Mouse (Mus musculus): Measurements from ENCODE around the gene Tmem107. TPM values are rescaled to one million over a fixed set of nuclear protein-coding genes. Genes with fewer than 3 reads are reported as not detected.
A peak's percentile ranks its signal among the peaks of the same experiment; 100 is the strongest.

Tmem107 gene
- polyA plus RNA-seq, 1 experiment from 2014 or later: 28.4 TPM

DNA sequence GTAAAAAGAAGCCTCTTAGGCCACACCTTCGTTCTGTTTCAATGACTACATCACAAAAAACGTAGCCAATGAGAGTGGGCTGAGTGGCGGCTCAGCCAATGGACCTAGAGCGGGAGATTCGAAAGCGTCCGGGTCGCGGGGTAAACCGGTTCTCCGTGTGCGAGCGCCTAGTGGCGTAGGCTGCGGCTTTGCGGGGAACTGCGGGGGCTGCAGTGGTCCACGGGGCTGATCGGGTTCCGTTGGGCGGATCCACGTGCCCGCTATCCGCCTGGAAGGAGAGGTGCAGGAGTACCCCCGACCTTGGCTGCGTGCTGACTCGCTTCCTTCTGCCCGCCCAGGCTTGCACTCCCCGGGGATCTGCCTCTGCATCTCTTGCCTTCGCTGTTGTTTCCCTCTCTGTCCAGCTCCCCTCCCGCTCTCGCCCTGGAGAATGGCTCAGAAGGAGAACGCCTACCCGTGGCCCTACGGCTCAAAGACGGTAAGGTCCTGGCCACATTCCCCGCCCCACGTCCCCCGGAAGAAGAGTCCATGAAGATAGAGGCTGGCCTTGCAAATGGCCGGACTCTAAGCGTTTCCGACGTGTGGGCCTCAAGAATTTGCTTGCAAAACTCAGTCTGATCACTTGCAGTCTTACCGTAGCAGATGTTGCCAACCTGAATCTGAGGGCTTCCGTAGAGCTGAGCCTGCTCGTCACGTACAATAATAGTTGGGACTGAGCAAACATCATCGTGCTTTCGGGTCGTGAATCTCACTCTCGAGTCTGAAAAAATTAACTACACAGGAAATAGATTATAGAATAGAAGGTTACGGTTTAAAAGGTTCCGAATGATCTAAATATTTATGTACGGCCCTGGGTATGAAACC is 24.8 kb upstream of the Tmem107 start, which contains the start of gene Aurkb:
TSS of gene Aurkb (plus strand) at position 117 of the 864 bp plus-strand sequence.
- ATAC-seq (ENCODE audit: extremely low read depth, insufficient number of reproducible peaks, low FRiP score, low TSS enrichment): peak; percentile 53; the same call in 1 of the 2 replicates

DNA sequence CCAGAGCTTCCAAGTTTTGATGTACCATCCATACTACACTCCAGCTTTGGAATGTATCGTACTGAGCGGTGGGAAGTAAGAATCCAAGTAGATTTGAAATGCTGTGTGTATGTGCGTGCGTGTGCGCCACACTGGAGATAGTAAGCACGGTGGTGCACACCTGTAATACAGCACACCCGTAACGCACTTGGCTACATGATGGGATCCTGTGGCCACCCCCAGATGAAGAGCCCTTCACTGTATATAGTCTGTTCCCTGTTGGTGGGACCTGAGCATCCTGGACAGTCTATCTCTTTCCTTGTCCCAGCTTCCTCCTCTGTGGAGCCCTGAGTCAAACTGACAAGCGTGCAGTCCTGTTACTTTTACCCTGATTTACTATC is 24.2 kb upstream of the Tmem107 start:
- Histone ChIP-seq H3K27me3 (replicated peaks) (no peaks in the 10 kb centered on the region), H3K4me2 (peak overlapping the region; percentile 79), H3K9ac (peak overlapping the region; percentile 86), H3K4me3 (peak overlapping the region; percentile 67), H3K36me3 (peaks cover 40% of the 10 kb centered on the region), H3K9me3 (no peaks in the 10 kb centered on the region), H3K27ac (replicated peaks) (peak overlapping the region; percentile 93), H3K4me1 (peaks cover 30% of the 10 kb centered on the region)
- WGBS: 11% methylated on average over 9 of the region's 9 CpGs
- no peak for ATAC-seq (ENCODE audit: extremely low read depth, insufficient number of reproducible peaks, low FRiP score, low TSS enrichment)

More for the DNA sequence above, 24.8 kb upstream of the Tmem107 start, which contains the start of gene Aurkb:
- peaks cover 30% of the 10 kb centered on the region for H3K4me1 ChIP-seq
- peak within 1 kb of the TSS; percentile 93 for H3K27ac ChIP-seq (replicated peaks)
- no peaks in the 10 kb centered on the region for H3K9me3 ChIP-seq
- H3K9ac ChIP-seq: peak within 1 kb of the TSS; percentile 86
- peaks cover 34% of the 10 kb centered on the region for H3K36me3 ChIP-seq
- H3K4me3 ChIP-seq: peak within 1 kb of the TSS; percentile 67
- WGBS: under 1% methylated on average over 54 of the region's 54 CpGs
- H3K4me2 ChIP-seq: peak within 1 kb of the TSS; percentile 79
- H3K27me3 ChIP-seq (replicated peaks): no peaks in the 10 kb centered on the region

GRCm38 (mm10) chr11:69047592-69047991 is 23.0 kb upstream of the Tmem107 start:
- no peaks in the 10 kb centered on the region for H3K9me3 ChIP-seq
- H3K36me3 ChIP-seq: peaks cover 45% of the 10 kb centered on the region
- no peak overlapping the region for H3K27ac ChIP-seq (replicated peaks)
- no peaks in the 10 kb centered on the region for H3K27me3 ChIP-seq (replicated peaks)
- H3K4me1 ChIP-seq: peaks cover 30% of the 10 kb centered on the region
- H3K4me3 ChIP-seq: peak overlapping the region; percentile 67
- peak overlapping the region; percentile 79 for H3K4me2 ChIP-seq
- peak overlapping the region; percentile 48 for H3K9ac ChIP-seq
- 84% methylated on average over 12 of the region's 12 CpGs for WGBS
- no peak for ATAC-seq (ENCODE audit: extremely low read depth, insufficient number of reproducible peaks, low FRiP score, low TSS enrichment)

DNA sequence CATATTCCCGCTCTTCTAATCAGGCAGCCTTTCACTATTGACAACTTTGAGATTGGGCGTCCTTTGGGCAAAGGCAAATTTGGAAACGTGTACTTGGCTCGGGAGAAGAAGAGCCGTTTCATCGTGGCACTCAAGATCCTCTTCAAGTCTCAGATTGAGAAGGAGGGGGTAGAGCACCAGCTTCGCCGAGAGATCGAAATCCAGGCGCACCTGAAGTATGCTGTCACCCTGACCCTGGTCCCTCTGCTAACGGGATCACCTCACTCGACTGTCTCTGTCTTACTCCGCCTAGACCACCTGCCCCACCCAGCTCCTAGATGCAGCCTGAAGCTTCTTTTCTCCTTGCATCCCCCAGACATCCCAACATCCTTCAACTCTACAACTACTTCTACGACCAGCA is 22.5 kb upstream of the Tmem107 start:
- Histone ChIP-seq H3K36me3 (peaks cover 47% of the 10 kb centered on the region), H3K9ac (peak overlapping the region; percentile 29), H3K27ac (replicated peaks) (no peak overlapping the region), H3K27me3 (replicated peaks) (no peaks in the 10 kb centered on the region), H3K4me3 (no peak overlapping the region), H3K4me1 (peaks cover 30% of the 10 kb centered on the region), H3K9me3 (no peaks in the 10 kb centered on the region), H3K4me2 (no peak overlapping the region)
- 89% methylated on average over 14 of the region's 14 CpGs for WGBS
- no peak for ATAC-seq (ENCODE audit: extremely low read depth, insufficient number of reproducible peaks, low FRiP score, low TSS enrichment)

GRCm38 (mm10) chr11:69050748-69051147 is 19.9 kb upstream of the Tmem107 start:
- WGBS: 92% methylated on average over 8 of the region's 8 CpGs
- no peak overlapping the region for H3K4me2 ChIP-seq
- no peak overlapping the region for H3K4me3 ChIP-seq
- no peak overlapping the region for H3K27ac ChIP-seq (replicated peaks)
- H3K36me3 ChIP-seq: peaks cover 61% of the 10 kb centered on the region
- no peak for ATAC-seq (ENCODE audit: extremely low read depth, insufficient number of reproducible peaks, low FRiP score, low TSS enrichment)
- H3K9me3 ChIP-seq: no peaks in the 10 kb centered on the region
- H3K27me3 ChIP-seq (replicated peaks): no peaks in the 10 kb centered on the region
- no peak overlapping the region for H3K9ac ChIP-seq
- peaks cover 30% of the 10 kb centered on the region for H3K4me1 ChIP-seq

GRCm38 (mm10) chr11:69051771-69052170 is 18.8 kb upstream of the Tmem107 start:
- no peak overlapping the region for H3K27ac ChIP-seq (replicated peaks)
- WGBS: 85% methylated on average over 4 of the region's 4 CpGs
- peaks cover 24% of the 10 kb centered on the region for H3K4me1 ChIP-seq
- no peak for ATAC-seq (ENCODE audit: extremely low read depth, insufficient number of reproducible peaks, low FRiP score, low TSS enrichment)
- no peak overlapping the region for H3K4me3 ChIP-seq
- H3K9ac ChIP-seq: no peak overlapping the region
- no peaks in the 10 kb centered on the region for H3K27me3 ChIP-seq (replicated peaks)
- H3K4me2 ChIP-seq: no peak overlapping the region
- no peaks in the 10 kb centered on the region for H3K9me3 ChIP-seq
- H3K36me3 ChIP-seq: peaks cover 61% of the 10 kb centered on the region

DNA sequence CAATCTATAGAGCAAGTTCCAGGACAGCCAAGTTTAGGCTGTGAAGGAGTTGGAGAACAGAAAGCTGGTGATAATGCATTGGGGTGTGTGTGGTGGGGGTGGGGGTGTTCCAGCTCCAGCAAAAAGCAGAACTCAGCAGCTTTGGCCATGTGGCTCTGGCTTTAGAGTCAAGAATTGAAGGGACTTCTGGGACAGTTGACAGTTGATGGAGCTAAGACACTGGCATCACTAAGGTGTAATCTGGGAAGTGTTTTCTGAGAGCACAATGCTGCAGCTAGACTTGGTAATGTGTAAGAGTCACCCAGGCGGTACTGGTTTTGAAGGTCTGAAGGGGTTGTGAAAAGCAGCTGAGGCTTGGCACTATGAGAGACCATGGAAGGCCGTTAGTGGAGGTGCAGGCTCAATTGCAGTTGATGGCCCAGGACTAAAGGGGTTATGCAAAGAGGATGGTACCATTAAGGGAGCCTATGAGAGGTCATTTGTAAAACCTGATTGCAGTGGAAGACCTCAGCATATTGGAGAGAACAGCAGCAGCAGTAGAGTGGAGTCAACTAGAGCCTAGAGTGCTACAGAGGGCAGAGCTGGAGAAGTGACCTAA is 17.7 kb upstream of the Tmem107 start:
- no peaks in the 10 kb centered on the region for H3K9me3 ChIP-seq
- peaks cover 16% of the 10 kb centered on the region for H3K4me1 ChIP-seq
- no peaks in the 10 kb centered on the region for H3K27me3 ChIP-seq (replicated peaks)
- peaks cover 55% of the 10 kb centered on the region for H3K36me3 ChIP-seq
- no peak overlapping the region for H3K27ac ChIP-seq (replicated peaks)
- no peak overlapping the region for H3K4me3 ChIP-seq
- no peak overlapping the region for H3K4me2 ChIP-seq
- 89% methylated on average over 2 of the region's 2 CpGs for WGBS
- ATAC-seq (ENCODE audit: extremely low read depth, insufficient number of reproducible peaks, low FRiP score, low TSS enrichment): no peak
- H3K9ac ChIP-seq: no peak overlapping the region

GRCm38 (mm10) chr11:69053848-69054247 is 16.8 kb upstream of the Tmem107 start:
- H3K9me3 ChIP-seq: no peaks in the 10 kb centered on the region
- ATAC-seq (ENCODE audit: extremely low read depth, insufficient number of reproducible peaks, low FRiP score, low TSS enrichment): no peak
- peaks cover 19% of the 10 kb centered on the region for H3K4me1 ChIP-seq
- no peak overlapping the region for H3K9ac ChIP-seq
- no peak overlapping the region for H3K4me3 ChIP-seq
- H3K4me2 ChIP-seq: no peak overlapping the region
- H3K36me3 ChIP-seq: peaks cover 46% of the 10 kb centered on the region
- no peak overlapping the region for H3K27ac ChIP-seq (replicated peaks)
- H3K27me3 ChIP-seq (replicated peaks): no peaks in the 10 kb centered on the region
- WGBS: 73% methylated on average over 3 of the region's 3 CpGs

- H3K4me2 ChIP-seq: peak overlapping the region; percentile 92
- H3K36me3 ChIP-seq: peaks cover 13% of the 10 kb centered on the region; the same call in 1 of the 2 replicates
- 67% methylated on average over 2 of the region's 2 CpGs for WGBS
- no peak for ATAC-seq (ENCODE audit: extremely low read depth, insufficient number of reproducible peaks, low FRiP score, low TSS enrichment)
- peak overlapping the region; percentile 90 for H3K9ac ChIP-seq
- peak overlapping the region; percentile 91 for H3K27ac ChIP-seq (replicated peaks)
- no peaks in the 10 kb centered on the region for H3K27me3 ChIP-seq (replicated peaks)
- peak overlapping the region; percentile 90 for H3K4me3 ChIP-seq
- no peaks in the 10 kb centered on the region for H3K9me3 ChIP-seq
- peaks cover 26% of the 10 kb centered on the region for H3K4me1 ChIP-seq
Measured at GRCm38 (mm10) chr11:69058265-69058664, 12.3 kb upstream of the Tmem107 start.

- no peaks in the 10 kb centered on the region for H3K27me3 ChIP-seq (replicated peaks)
- H3K4me3 ChIP-seq: peak overlapping the region; percentile 90
- H3K36me3 ChIP-seq: peaks cover 8% of the 10 kb centered on the region; the same call in 1 of the 2 replicates
- H3K4me2 ChIP-seq: peak overlapping the region; percentile 92
- ATAC-seq (ENCODE audit: extremely low read depth, insufficient number of reproducible peaks, low FRiP score, low TSS enrichment): no peak
- 1% methylated on average over 19 of the region's 19 CpGs for WGBS
- H3K9me3 ChIP-seq: no peaks in the 10 kb centered on the region
- H3K4me1 ChIP-seq: peaks cover 26% of the 10 kb centered on the region
- peak overlapping the region; percentile 91 for H3K27ac ChIP-seq (replicated peaks)
- H3K9ac ChIP-seq: peak overlapping the region; percentile 90
Measured at GRCm38 (mm10) chr11:69058729-69059356, 11.8 kb upstream of the Tmem107 start.

DNA sequence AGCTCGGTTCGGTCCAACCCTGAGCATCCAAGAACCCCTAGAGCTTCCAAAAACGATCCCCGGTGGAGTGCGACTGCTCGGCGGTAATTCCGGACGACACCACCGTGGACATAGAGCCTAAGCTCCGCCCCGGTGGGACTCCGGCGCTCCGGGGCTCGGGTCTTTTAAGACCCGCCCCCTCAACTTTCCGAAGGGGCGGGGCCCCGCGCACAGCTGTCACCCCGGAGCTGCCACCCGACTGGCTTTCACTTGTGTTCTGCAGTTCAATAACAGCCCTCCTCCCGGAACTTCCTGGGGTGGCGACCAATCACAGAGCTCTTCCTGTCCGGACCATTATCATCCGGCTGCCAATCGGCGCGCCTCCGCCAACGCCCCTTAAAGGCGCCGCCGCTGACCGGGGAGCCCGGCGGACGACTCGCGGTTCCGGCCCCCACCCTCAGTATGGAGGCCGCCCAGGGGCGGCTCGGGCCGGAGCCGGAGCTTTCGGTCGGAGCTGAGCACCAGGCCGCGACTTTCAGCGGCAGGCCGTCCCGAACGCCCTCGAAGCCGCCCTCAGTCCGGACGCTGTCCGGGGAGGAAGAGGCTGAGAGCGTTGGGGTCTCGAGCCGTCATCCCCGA is 11.1 kb upstream of the Tmem107 start, which contains the start of gene Borcs6:
TSS of gene Borcs6 (plus strand) at position 361 of the 618 bp plus-strand sequence.
- H3K27me3 ChIP-seq (replicated peaks): no peaks in the 10 kb centered on the region
- under 1% methylated on average over 64 of the region's 64 CpGs for WGBS
- peak within 1 kb of the TSS; percentile 90 for H3K4me3 ChIP-seq
- H3K36me3 ChIP-seq: 0 out of 2 replicates have a peak, but pooled peaks cover 2% of the 10 kb centered on the region
- H3K9me3 ChIP-seq: no peaks in the 10 kb centered on the region
- peak within 1 kb of the TSS; percentile 90 for H3K9ac ChIP-seq
- peak; percentile 85 for ATAC-seq (ENCODE audit: extremely low read depth, insufficient number of reproducible peaks, low FRiP score, low TSS enrichment)
- H3K4me1 ChIP-seq: peaks cover 32% of the 10 kb centered on the region
- H3K4me2 ChIP-seq: peak within 1 kb of the TSS; percentile 92
- H3K27ac ChIP-seq (replicated peaks): peak within 1 kb of the TSS; percentile 96
